Mouse (Mus musculus) heart, postnatal 0 days (tissue): ENCODE results near the gene Bri3. TPM values are rescaled to one million over a fixed set of nuclear protein-coding genes. Genes with fewer than 3 reads are reported as not detected.

Experiments used
- ATAC-seq: fragments of 200-750 bp; cut with Nextera tagmentation; 2 replicates; pipeline ENCODE4 v1.8.0; 2017; ENCODE audit warnings: low read depth, moderate number of reproducible peaks, moderate library complexity; ENCODE audit not compliant: insufficient read depth
- DNase-seq: peaks from one replicate; pipeline ENCODE4 v3.0.0-alpha.2; 2016; ENCODE audit warnings: low spot score
- H3K27ac ChIP-seq: fragments of 300-500 bp; sonication (generic); 2 replicates; pipeline ENCODE4 v1.5.1; 2014; ENCODE audit warnings: low read depth, mild to moderate bottlenecking
- H3K27me3 ChIP-seq: fragments of 300-500 bp; sonication (generic); 2 replicates; pipeline ENCODE4 v1.6.1; 2014; ENCODE audit warnings: low read length, mixed read lengths; ENCODE audit not compliant: control insufficient read depth, insufficient read depth
- H3K36me3 ChIP-seq: fragments of 300-500 bp; sonication (generic); replicated peaks from 2 replicates; pipeline ENCODE4 v1.6.1; 2014; ENCODE audit warnings: low read length, mixed read lengths; ENCODE audit not compliant: control insufficient read depth, insufficient read depth
- H3K4me1 ChIP-seq: fragments of 300-500 bp; sonication (generic); 2 replicates; pipeline ENCODE4 v1.6.1; 2014; ENCODE audit warnings: antibody characterized with exemption; ENCODE audit not compliant: control insufficient read depth, insufficient read depth
- H3K4me2 ChIP-seq: fragments of 300-500 bp; sonication (generic); 2 replicates; pipeline ENCODE4 v1.6.1; 2014; ENCODE audit warnings: low read depth, mild to moderate bottlenecking, low read length, moderate library complexity
- H3K4me3 ChIP-seq: fragments of 300-500 bp; sonication (generic); 2 replicates; pipeline ENCODE4 v1.5.1; 2014; ENCODE audit warnings: low read depth, low read length
- H3K9ac ChIP-seq: fragments of 300-500 bp; sonication (generic); replicated peaks from 2 replicates; pipeline ENCODE4 v1.6.1; 2014; ENCODE audit warnings: low read depth, low read length, mixed read lengths
- H3K9me3 ChIP-seq: fragments of 300-500 bp; sonication (generic); replicated peaks from 2 replicates; pipeline ENCODE4 v1.6.1; 2016; ENCODE audit warnings: low read length; ENCODE audit not compliant: control insufficient read depth
- CTCF ChIP-seq: IDR thresholded peaks from 2 replicates; pipeline ENCODE4 v1.5.1; 2016; ENCODE audit warnings: antibody characterized with exemption, control low read depth, low read depth
- EP300 ChIP-seq: IDR thresholded peaks from 2 replicates; pipeline ENCODE4 v1.6.1; 2016; ENCODE audit warnings: antibody characterized with exemption, low read depth
- WGBS: fragments of 180-500 bp; shearing (Covaris S2); extraction: QIAGEN DNeasy Blood & Tissue Kit; methylation state at CpG from one replicate; pipeline ENCODE4 v1.1.7; 2014; 5-methylcytosine and 5-hydroxymethylcytosine counted together
- polyA plus RNA-seq: library from polyadenylated mRNA; unstranded; fragments of >200 nt; fragmentation: Nextera tagmentation; extraction: Ambion mirVana; gene quantifications from 2 replicates; pipeline ENCODE4 v1.2.1, GENCODE M21; 2015
- total RNA-seq: library from RNA; depleted of rRNA; stranded (reverse); fragments of >200 nt; gene quantifications from 2 replicates; pipeline ENCODE4 v1.2.3, GENCODE M21; 2014; ENCODE audit warnings: low replicate concordance

The Bri3 gene
- total and polyA plus RNA-seq, 2 experiments from 2014 or later: 71.0 to 304 TPM

GRCm38 (mm10) chr5:144254811-144255631, 10.8 kb downstream of the Bri3 start:
- Histone ChIP-seq H3K9ac (peak overlapping the region; percentile 99), H3K27ac (peak overlapping the region; percentile 99), H3K4me1 (peaks cover 36% of the 10 kb centered on the region), H3K4me3 (peak overlapping the region; percentile 99), H3K9me3 (0 out of 2 replicates have a peak, but pooled peaks cover 3% of the 10 kb centered on the region), H3K36me3 (0 out of 2 replicates have a peak, but pooled peaks cover under 1% of the 10 kb centered on the region), H3K4me2 (peak overlapping the region; percentile 91), H3K27me3 (no peaks in the 10 kb centered on the region)
- TF ChIP-seq CTCF: no peak
- TF ChIP-seq EP300: no peak
- peak; percentile 75 for ATAC-seq
- DNase-seq: peak; percentile 89
- under 1% methylated on average over 50 of the region's 84 CpGs for WGBS

- Histone ChIP-seq H3K9ac (peak overlapping the region; percentile 99), H3K9me3 (no peaks in the 10 kb centered on the region), H3K27ac (peak overlapping the region; percentile 99), H3K36me3 (peaks cover 8% of the 10 kb centered on the region; the same call in 1 of the 2 replicates), H3K4me3 (peak overlapping the region; percentile 99), H3K27me3 (no peaks in the 10 kb centered on the region), H3K4me1 (peaks cover 42% of the 10 kb centered on the region), H3K4me2 (peak overlapping the region; percentile 91)
- ATAC-seq: peak; percentile 52
- TF ChIP-seq EP300: 0 out of 2 replicates have a peak, but pooled peaks have one; percentile 54
- no peak for TF ChIP-seq CTCF
- peak; percentile 62 for DNase-seq
- under 1% methylated on average over 38 of the region's 40 CpGs for WGBS
These were observed 11.6 kb downstream of the Bri3 start for GRCm38 (mm10) chr5:144255632-144256540.

GRCm38 (mm10) chr5:144256541-144256870, 12.3 kb downstream of the Bri3 start:
- TF ChIP-seq CTCF (no peak), EP300 (no peak)
- peak overlapping the region; percentile 99 for H3K4me3 ChIP-seq
- H3K4me1 ChIP-seq: peaks cover 45% of the 10 kb centered on the region
- H3K36me3 ChIP-seq: peaks cover 8% of the 10 kb centered on the region; the same call in 1 of the 2 replicates
- H3K27me3 ChIP-seq: no peaks in the 10 kb centered on the region
- 15% methylated on average over 7 of the region's 7 CpGs for WGBS
- ATAC-seq (no peak), DNase-seq (no peak)
- H3K9me3 ChIP-seq: no peaks in the 10 kb centered on the region
- peak overlapping the region; percentile 99 for H3K9ac ChIP-seq
- peak overlapping the region; percentile 99 for H3K27ac ChIP-seq
- H3K4me2 ChIP-seq: peak overlapping the region; percentile 91

- WGBS: 13% methylated on average over 1 of the region's 1 CpGs
- DNase-seq (no peak), ATAC-seq (no peak)
- peaks cover 49% of the 10 kb centered on the region for H3K4me1 ChIP-seq
- H3K27ac ChIP-seq: peak overlapping the region; percentile 99
- H3K4me3 ChIP-seq: peak overlapping the region; percentile 99
- H3K27me3 ChIP-seq: no peaks in the 10 kb centered on the region
- peaks cover 8% of the 10 kb centered on the region; the same call in 1 of the 2 replicates for H3K36me3 ChIP-seq
- H3K4me2 ChIP-seq: peak overlapping the region; percentile 91
- peak overlapping the region; percentile 99 for H3K9ac ChIP-seq
- no peak for TF ChIP-seq EP300
- no peak for TF ChIP-seq CTCF
- no peaks in the 10 kb centered on the region for H3K9me3 ChIP-seq
These were observed 12.7 kb downstream of the Bri3 start for GRCm38 (mm10) chr5:144256888-144257287.

GRCm38 (mm10) chr5:144257451-144258110, 13.3 kb downstream of the Bri3 start:
- Histone ChIP-seq H3K27ac (peak overlapping the region; percentile 99), H3K4me3 (peak overlapping the region; percentile 99), H3K4me2 (peak overlapping the region; percentile 91), H3K27me3 (no peaks in the 10 kb centered on the region), H3K9me3 (no peaks in the 10 kb centered on the region), H3K9ac (peak overlapping the region; percentile 99), H3K36me3 (peaks cover 8% of the 10 kb centered on the region; the same call in 1 of the 2 replicates), H3K4me1 (peaks cover 53% of the 10 kb centered on the region)
- DNase-seq (no peak), ATAC-seq (peak; percentile 1)
- whole genome bisulfite sequencing: 55% methylated on average over 3 of the region's 3 CpGs
- TF ChIP-seq CTCF: no peak; the same call in none of the 2 replicates
- TF ChIP-seq EP300: no peak
